Mouse (Mus musculus) neural tube, embryonic 14.5 days (tissue): ENCODE measurements around the gene Pnkp. TPM values are rescaled to one million over a fixed set of nuclear protein-coding genes. Genes with fewer than 3 reads are reported as not detected.

Source experiments
- ATAC-seq: fragments of 200-750 bp; cut with Nextera tagmentation; 2 replicates; pipeline ENCODE4 v1.8.0; 2017; ENCODE audit warnings: low read depth, mild to moderate bottlenecking, moderate TSS enrichment, moderate library complexity
- H3K27ac ChIP-seq: fragments of 300-500 bp; sonication (generic); 2 replicates; pipeline ENCODE4 v1.5.1; 2014; ENCODE audit warnings: low read depth, mild to moderate bottlenecking, control low read depth, low read length, moderate library complexity, mixed read lengths
- H3K27me3 ChIP-seq: fragments of 300-500 bp; sonication (generic); 2 replicates; pipeline ENCODE4 v1.6.1; 2014; ENCODE audit warnings: low read length; ENCODE audit not compliant: control insufficient read depth, insufficient read depth
- H3K36me3 ChIP-seq: fragments of 300-500 bp; sonication (generic); 2 replicates; pipeline ENCODE4 v1.6.1; 2014; ENCODE audit warnings: low read length, mixed read lengths; ENCODE audit not compliant: control insufficient read depth, insufficient read depth
- H3K4me1 ChIP-seq: fragments of 300-500 bp; sonication (generic); 2 replicates; pipeline ENCODE4 v1.6.1; 2014; ENCODE audit warnings: low read length; ENCODE audit not compliant: control insufficient read depth, insufficient read depth
- H3K4me2 ChIP-seq: fragments of 300-500 bp; sonication (generic); 2 replicates; pipeline ENCODE4 v1.6.1; 2014; ENCODE audit warnings: mild to moderate bottlenecking, low read depth, low read length, control low read depth
- H3K4me3 ChIP-seq: fragments of 300-500 bp; sonication (generic); 2 replicates; pipeline ENCODE4 v1.5.1; 2014; ENCODE audit warnings: low read depth, low read length, control low read depth, mixed read lengths
- H3K9ac ChIP-seq: fragments of 300-500 bp; sonication (generic); replicated peaks from 2 replicates; pipeline ENCODE4 v1.6.1; 2014; ENCODE audit warnings: low read depth, mild to moderate bottlenecking, control low read depth, low read length, mixed read lengths
- H3K9me3 ChIP-seq: fragments of 300-500 bp; sonication (generic); 2 replicates; pipeline ENCODE4 v1.6.1; 2016; ENCODE audit warnings: low read length; ENCODE audit not compliant: control insufficient read depth
- WGBS: fragments of 180-500 bp; shearing (Covaris S2); extraction: QIAGEN DNeasy Blood & Tissue Kit; methylation state at CpG from one replicate; pipeline ENCODE4 v1.1.7; 2014; 5-methylcytosine and 5-hydroxymethylcytosine counted together
- polyA plus RNA-seq: library from polyadenylated mRNA; unstranded; fragments of >200 nt; fragmentation: Nextera tagmentation; extraction: Ambion mirVana; gene quantifications from 2 replicates; pipeline ENCODE4 v1.2.1, GENCODE M21; 2014

Pnkp gene
- polyA plus RNA-seq, 1 experiment from 2014 or later: 27.1 TPM

DNA sequence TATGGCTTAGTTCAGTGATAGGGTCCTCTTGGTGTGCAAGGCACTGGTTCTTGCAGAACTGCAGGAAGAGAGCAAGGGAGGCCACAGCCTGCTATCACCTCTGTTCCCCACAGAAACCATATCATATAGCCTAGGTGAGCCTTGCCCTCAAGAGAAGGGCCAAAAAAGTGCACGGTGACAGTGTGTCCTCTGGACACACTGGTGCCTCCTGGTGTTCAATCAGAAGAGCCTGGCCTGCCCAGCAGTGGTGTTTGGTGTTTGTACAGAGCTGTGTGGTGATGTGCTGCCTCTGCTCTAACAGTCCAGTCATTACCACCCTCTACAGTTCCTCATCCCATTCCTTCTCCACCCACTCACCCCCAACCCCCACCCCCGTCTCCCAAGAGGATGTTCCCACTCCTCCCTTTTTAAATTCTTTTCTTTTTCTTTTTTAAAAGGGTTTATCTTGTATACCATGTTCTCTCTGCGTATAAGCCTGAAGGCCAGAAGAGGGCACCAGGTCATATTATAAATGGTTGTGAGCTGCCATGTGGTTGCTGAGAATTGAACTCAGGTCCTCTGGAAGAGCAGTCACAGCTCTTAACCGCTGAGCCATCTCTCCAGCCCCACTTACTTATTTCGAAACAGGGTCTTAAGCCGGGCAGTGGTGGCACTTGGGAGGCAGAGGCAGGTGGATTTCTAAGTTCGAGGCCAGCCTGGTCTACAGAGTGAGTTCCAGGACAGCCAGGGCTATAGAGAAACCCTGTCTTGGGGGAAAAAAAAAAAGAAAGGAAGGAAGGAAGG, 35.1 kb upstream of the Pnkp start:
- 81% methylated on average over 7 of the region's 7 CpGs for WGBS

DNA sequence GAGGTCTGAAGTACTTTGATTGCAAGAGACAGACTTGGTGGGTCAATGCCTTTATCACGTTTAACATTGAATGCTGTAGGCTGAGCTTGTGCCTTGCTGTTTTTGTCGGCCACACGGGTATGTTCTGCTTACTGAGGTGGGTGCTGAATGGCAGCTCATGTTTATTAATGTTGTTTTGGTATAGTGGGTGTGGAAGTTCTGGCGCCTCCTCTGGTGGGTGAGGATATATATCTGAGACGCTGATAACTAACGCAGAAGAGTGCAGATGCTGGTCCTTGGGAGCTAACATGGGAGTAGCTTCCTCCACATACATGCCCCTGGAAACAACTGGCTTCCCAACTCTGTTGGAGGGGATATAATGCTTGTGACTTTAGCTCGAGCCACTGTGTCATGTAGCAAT, 33.5 kb upstream of the Pnkp start:
- no peak overlapping the region for H3K27ac ChIP-seq
- no peaks in the 10 kb centered on the region for H3K36me3 ChIP-seq
- WGBS: 36% methylated on average over 7 of the region's 7 CpGs
- peaks cover 7% of the 10 kb centered on the region; the same call in 1 of the 2 replicates for H3K4me1 ChIP-seq
- no peaks in the 10 kb centered on the region for H3K9me3 ChIP-seq
- H3K4me3 ChIP-seq: no peak overlapping the region
- H3K4me2 ChIP-seq: no peak overlapping the region
- ATAC-seq: no peak
- H3K9ac ChIP-seq: no peak overlapping the region
- H3K27me3 ChIP-seq: no peaks in the 10 kb centered on the region

More for the DNA sequence above, 35.1 kb upstream of the Pnkp start:
- Histone ChIP-seq H3K27me3 (no peaks in the 10 kb centered on the region), H3K9me3 (no peaks in the 10 kb centered on the region), H3K36me3 (no peaks in the 10 kb centered on the region), H3K4me2 (no peak overlapping the region), H3K4me1 (peaks cover 20% of the 10 kb centered on the region), H3K4me3 (no peak overlapping the region), H3K27ac (no peak overlapping the region), H3K9ac (no peak overlapping the region)
- ATAC-seq: no peak

DNA sequence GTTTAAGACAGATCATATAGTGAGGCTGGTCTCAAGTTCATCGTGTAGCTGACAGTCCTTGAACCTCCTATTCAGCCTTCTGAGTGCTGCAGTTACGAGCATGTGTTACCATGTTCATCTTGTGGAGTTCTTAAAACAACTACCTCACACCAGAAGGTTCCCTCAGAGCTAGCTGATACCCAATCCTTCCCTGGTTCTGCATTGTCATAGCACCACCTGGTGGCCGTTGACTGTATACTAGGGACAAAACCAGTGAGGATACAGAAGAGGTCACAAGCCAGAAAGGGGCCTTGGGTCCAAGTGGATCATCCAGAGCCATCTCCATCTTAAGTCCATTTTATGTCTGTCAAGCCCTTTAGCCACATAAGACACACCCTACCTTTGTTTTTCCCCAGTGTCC, 32.1 kb upstream of the Pnkp start:
- no peak overlapping the region for H3K27ac ChIP-seq
- no peak overlapping the region for H3K4me2 ChIP-seq
- no peaks in the 10 kb centered on the region for H3K9me3 ChIP-seq
- ATAC-seq: peak; percentile 70; the same call in 1 of the 2 replicates
- no peaks in the 10 kb centered on the region for H3K27me3 ChIP-seq
- peaks cover 12% of the 10 kb centered on the region for H3K36me3 ChIP-seq
- H3K4me1 ChIP-seq: no peaks in the 10 kb centered on the region
- H3K9ac ChIP-seq: no peak overlapping the region
- WGBS: 30% methylated on average over 3 of the region's 3 CpGs
- no peak overlapping the region for H3K4me3 ChIP-seq

DNA sequence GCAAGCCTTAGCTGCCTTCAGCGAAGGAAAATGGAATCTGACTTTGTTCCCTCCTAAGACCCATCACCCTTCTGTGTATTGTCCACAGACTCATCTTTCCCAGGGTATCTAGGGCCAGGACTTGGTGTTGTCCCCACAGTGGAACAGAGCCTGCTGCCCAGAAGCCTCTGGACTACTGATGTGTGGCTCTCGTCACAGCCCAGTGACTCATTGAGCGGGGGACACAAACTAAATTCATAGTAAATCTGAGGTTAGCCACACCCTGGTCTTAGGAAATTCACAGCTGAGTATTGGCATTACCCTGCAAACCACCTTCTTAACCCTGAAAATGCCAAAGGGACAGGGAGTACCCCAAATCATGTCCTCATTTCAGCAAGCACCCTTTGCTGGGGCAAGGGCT, 30.2 kb upstream of the Pnkp start:
- Histone ChIP-seq H3K36me3 (peaks cover 28% of the 10 kb centered on the region), H3K27ac (no peak overlapping the region), H3K4me3 (no peak overlapping the region), H3K9ac (no peak overlapping the region), H3K4me2 (no peak overlapping the region), H3K4me1 (no peaks in the 10 kb centered on the region), H3K9me3 (no peaks in the 10 kb centered on the region), H3K27me3 (no peaks in the 10 kb centered on the region)
- ATAC-seq: no peak
- WGBS: 96% methylated on average over 3 of the region's 3 CpGs

DNA sequence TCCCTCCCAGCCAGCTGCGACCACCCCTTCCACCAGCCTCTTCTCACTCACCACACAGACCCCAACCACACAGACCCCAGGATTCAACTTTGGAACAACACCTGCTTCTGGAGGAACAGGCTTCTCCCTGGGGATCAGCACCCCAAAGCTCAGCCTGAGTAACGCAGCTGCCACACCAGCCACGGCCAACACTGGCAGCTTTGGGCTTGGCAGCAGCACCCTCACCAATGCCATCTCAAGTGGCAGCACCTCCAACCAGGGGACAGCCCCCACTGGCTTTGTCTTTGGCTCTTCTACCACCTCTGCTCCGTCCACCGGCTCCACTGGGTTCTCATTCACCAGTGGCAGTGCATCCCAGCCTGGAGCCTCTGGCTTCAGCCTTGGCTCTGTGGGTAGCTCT, 28.2 kb upstream of the Pnkp start:
- ATAC-seq: no peak

DNA sequence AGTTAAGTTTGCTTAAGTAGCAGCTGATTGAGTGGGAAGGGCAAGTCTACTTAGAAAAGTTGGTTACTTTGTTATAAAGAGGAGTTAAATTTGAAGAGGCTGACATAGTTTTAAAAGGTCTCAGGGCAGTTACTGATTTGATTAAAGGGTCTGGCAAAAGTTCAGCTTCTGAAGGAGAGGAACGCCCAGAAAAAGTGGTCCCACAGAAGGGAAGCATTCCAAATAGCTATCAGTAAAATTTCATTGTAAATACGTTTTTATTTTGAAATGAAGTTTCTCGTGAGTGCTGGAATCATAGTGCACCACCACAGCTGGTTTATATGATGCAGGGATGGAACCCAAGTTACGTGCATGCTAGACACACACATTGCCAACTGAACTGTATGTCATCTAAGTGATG, 24.2 kb upstream of the Pnkp start:
- Histone ChIP-seq H3K4me3 (no peak overlapping the region), H3K27me3 (no peaks in the 10 kb centered on the region), H3K27ac (no peak overlapping the region), H3K36me3 (peaks cover 28% of the 10 kb centered on the region), H3K9ac (no peak overlapping the region), H3K4me1 (no peaks in the 10 kb centered on the region), H3K9me3 (no peaks in the 10 kb centered on the region), H3K4me2 (no peak overlapping the region)
- ATAC-seq: no peak
- WGBS: 80% methylated on average over 4 of the region's 4 CpGs

More for the DNA sequence above, 28.2 kb upstream of the Pnkp start:
- Histone ChIP-seq H3K4me1 (no peaks in the 10 kb centered on the region), H3K9me3 (no peaks in the 10 kb centered on the region), H3K4me2 (no peak overlapping the region), H3K9ac (no peak overlapping the region), H3K4me3 (no peak overlapping the region), H3K36me3 (peaks cover 28% of the 10 kb centered on the region), H3K27me3 (no peaks in the 10 kb centered on the region), H3K27ac (no peak overlapping the region)
- WGBS: 92% methylated on average over 5 of the region's 5 CpGs

DNA sequence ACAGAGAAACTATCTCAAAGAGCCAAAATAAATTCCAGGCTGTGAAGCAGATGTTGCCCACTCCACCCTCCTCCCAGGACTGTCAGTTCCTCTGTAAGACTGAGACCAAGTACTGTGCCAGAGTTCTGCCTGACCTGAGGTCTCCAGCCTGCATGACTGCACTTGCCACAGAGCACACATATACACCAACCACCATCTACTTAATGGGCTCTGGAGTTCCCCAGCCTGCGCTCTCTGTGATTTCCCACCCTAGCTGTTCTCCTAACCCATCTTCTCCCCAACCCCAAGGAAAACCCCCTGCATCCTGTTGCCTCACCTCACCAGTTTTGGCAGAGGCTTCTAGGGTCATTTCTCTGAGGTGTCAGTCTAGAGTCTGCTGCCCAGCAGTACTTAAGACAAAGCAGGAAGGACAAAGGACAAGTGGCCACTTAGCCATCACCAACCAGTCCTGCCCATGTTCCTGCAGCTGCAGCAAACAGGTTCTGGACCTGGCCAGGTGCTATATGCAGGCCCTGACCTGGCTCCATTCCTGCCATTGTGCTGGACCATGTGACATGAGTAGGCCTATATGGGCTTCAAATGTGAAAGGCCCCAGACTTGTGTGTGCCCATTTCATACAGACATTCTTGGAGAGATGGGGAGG, 21.4 kb upstream of the Pnkp start:
- peaks cover 10% of the 10 kb centered on the region; the same call in 1 of the 2 replicates for H3K36me3 ChIP-seq
- no peak overlapping the region for H3K27ac ChIP-seq
- H3K4me2 ChIP-seq: no peak overlapping the region
- 82% methylated on average over 1 of the region's 1 CpGs for WGBS
- no peak overlapping the region for H3K4me3 ChIP-seq
- H3K9ac ChIP-seq: no peak overlapping the region
- H3K4me1 ChIP-seq: peaks cover 13% of the 10 kb centered on the region
- no peaks in the 10 kb centered on the region for H3K9me3 ChIP-seq
- ATAC-seq: no peak
- H3K27me3 ChIP-seq: peaks cover 6% of the 10 kb centered on the region; the same call in 1 of the 2 replicates

DNA sequence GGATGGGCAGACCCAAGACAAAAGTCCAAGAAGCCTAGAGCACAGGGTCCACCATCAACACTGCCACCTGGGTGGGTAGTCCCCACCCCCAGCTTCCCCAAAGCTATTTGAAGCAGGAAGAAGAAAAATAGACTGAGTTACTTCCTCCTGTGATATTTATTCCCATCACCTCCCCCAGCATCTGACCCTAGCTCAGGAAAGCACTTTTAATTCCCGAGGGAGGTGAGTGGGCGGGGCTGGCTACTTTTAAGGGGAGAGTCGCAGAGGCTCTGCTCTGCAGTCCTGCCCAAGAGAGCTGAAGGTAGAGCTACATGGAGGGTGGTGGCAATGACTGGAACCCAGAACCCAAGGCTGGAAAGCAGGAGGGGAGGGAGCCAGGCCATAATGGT, 20.9 kb upstream of the Pnkp start:
- Histone ChIP-seq H3K4me2 (no peak overlapping the region), H3K27ac (no peak overlapping the region), H3K36me3 (peaks cover 10% of the 10 kb centered on the region), H3K27me3 (peaks cover 6% of the 10 kb centered on the region; the same call in 1 of the 2 replicates), H3K9me3 (no peaks in the 10 kb centered on the region), H3K4me1 (peaks cover 13% of the 10 kb centered on the region), H3K4me3 (no peak overlapping the region), H3K9ac (no peak overlapping the region)
- WGBS: 49% methylated on average over 3 of the region's 3 CpGs
- ATAC-seq: no peak

DNA sequence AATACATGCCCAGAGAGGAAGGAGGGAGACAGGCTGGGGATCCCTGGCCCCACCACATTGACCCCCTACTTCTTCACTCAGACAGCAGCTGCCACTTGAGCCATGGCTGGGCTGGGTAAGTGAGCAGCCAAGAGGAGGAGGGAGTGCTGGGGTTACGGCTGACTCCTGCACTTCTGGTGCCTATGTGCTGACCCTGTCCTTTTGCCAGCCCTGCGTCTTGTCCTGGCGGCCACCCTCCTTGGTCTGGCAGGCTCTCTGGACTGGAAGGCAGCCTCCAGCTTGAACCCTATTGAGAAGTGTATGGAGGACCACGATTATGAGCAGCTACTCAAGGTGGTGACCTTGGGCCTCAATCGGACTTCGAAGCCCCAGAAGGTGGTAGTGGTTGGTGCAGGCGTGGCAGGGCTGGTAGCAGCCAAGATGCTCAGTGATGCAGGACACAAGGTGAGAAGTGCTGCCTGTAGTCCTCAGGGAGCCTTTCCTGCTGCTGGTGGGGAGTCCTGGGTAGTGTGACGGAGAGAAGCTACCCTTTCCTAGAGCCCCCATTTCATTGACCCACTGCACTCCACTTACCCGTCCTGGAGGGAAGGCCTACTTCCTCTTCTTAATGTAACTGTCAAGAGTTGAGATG, 20.4 kb upstream of the Pnkp start:
- Histone ChIP-seq H3K4me3 (no peak overlapping the region), H3K36me3 (peaks cover 7% of the 10 kb centered on the region), H3K9me3 (no peaks in the 10 kb centered on the region), H3K4me2 (no peak overlapping the region), H3K4me1 (peaks cover 13% of the 10 kb centered on the region), H3K27ac (no peak overlapping the region), H3K27me3 (peaks cover 6% of the 10 kb centered on the region; the same call in 1 of the 2 replicates), H3K9ac (no peak overlapping the region)
- ATAC-seq: no peak
- 84% methylated on average over 9 of the region's 9 CpGs for WGBS
